Mouse (Mus musculus) kidney, postnatal 4 days (tissue): ENCODE results near the gene Ostn.
"Not testable (repeated sequence)": the region's sequence is repeated elsewhere in the genome, so short reads cannot be mapped to it uniquely, and the experiment has no call there.

Source experiments
- DNase-seq, 2 experiments: peaks; one replicate each; pipeline ENCODE4 v3.0.0; 2021; ENCODE audit warnings: mixed read lengths in 2 of 2

The Ostn gene

DNA sequence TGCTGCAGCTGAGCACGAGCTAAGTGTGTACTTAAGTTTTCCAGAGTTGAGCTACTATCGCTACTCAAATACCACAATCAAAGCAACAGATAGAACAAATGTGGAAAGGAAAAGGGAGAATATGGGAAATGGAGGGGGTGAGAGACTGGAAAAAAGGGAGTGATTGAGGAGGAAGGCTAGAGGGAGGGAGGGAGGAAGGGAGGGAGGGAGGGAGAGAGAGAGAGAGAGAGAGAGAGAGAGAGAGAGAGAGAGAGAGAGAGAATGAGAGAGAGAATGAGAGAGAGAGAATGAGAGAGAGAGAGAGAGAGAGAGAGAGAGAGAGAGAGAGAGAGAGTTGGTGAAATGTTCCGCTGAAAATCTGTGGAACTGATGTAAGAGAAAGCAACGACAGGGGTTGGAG is at the start of gene Ostn:
TSS of gene Ostn (plus strand) at position 301 of the 400 bp plus-strand sequence.
- not testable (repeated sequence) for DNase-seq

- no peak for DNase-seq
Observed at GRCm38 (mm10) chr16:27268748-27269147, 38.5 kb upstream of the Ostn start.

DNA sequence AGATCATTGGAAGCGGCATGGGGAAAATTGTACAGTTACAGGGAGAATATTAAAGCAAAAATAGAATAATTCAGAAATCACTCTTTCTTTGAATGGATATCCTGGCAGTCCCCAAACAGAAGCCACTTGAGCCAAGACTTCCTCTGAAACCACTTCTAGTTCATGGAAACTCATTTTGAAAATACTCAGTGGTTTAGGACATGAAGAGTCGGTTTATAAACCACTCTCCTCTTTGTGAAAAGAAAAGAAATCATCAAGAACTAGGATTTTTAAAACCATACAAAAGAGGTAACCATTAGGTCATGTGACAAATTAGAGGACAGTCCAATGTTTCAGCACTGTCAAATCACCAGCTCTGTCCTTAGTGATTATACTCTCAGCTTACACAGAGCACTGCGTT is 19.9 kb upstream of the Ostn start:
- DNase-seq = no peak

GRCm38 (mm10) chr16:27296508-27296907 is 10.8 kb upstream of the Ostn start:
- DNase-seq = no peak

DNA sequence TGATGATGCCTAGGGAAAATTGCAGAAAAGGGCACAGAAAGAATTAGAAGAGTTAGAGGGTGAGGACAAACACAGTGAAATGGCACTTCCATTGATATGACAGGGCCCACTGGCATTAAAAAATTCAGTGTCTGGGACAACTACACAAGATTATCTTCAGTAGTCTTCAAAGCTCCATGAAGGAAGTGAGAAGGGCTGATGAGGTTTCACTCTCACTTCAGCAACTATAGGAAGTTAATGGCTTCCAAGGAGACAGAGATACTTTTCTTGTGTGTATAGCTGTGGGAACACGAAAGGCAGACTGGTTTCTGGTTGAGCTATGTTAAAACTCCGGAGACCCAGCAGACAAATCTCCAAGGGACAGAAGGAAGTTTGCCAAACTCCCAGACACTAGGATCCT is 10.4 kb upstream of the Ostn start:
- DNase-seq = no peak

DNA sequence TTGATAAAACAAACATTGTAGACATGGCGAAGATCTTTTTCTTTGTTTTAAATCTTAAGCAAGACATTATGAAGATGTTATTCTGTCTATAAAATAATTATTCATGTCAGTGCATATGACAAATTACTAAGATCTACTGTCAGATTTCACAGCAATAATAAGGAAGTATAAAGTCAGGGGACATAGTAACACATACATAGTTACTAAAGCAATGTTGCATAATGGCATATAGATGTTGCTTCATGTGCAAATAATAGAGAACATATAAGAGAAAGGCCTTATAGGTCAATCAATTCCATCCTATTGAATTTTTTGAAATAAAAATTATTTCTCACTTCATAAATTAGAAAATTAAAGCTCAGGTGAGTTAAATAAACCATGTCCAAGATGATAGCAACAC is 11.8 kb downstream of the Ostn start:
- no peak for DNase-seq

GRCm38 (mm10) chr16:27322047-27322446 is 14.8 kb downstream of the Ostn start:
- DNase-seq = no peak

GRCm38 (mm10) chr16:27326463-27326862 is 19.2 kb downstream of the Ostn start:
- no peak for DNase-seq

DNA sequence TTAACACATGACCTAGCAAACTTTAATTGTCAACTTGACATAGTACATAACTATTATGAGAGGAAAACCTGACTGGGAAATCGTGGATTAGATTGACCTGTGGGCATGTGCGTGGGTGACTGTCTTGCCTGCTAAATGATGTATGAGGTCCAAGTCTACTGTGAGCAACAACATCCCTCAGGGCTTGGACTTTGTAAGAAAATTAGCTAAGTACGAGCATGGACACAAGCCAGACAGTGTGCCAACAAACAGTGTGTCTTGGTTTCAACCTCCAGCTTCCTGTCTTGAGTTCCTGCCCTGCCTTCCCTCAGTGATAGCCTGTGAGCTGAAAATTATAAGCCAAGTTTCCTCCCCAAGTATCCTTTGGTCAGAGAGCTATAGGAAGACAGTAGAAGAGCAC is 40.2 kb downstream of the Ostn start:
- DNase-seq = no peak

- no peak for DNase-seq
Observed at GRCm38 (mm10) chr16:27348359-27348758, 41.1 kb downstream of the Ostn start.

DNA sequence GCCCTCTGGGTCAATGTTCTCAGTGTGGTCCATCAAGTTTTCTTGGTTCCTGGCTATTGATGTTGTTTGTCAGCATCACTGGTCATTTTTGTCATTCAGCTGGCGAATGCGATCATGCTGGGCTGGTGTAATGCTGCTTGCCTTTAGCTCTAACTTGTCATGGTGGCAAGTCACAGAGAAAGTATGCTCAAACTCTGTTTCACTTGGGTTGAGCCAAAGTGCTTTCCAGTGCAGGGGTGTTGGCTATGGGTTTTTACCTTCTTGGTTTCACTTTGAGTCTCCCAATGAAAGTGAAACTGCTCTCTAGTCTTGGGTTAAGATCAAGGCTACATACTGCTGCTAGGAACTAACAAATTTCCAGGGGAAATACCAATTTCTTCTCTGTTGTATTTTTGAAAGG is 41.9 kb downstream of the Ostn start:
- DNase-seq = no peak

DNA sequence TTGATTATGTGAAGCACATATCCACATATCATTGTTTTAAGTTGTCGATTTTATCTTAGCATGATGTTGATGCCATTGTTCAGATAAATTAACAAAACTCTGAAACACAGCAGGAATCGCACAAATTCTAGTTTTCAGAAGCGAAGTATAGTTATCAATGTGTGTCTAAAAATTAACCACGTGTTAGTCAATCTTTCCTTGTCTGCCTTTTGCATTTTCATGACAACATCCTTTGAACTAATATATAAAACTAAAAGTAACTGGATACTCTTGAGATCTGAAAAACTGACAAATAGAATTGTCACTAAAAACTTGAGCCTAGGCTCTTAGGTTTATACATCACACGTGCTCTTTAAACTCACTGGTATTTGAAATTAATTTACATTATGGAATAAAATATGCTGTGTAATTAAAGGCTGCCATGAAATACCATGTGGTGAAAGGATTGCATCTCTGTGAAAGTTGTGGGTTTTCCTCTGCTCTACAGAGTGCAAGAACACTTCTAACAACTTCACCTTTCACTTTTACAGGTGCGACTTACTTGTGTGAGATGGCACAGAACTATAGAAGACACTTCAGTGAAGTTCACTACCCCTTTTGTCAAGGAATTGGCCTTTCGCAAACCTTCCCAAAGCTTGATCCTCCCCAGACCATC is 42.7 kb downstream of the Ostn start:
- no peak for DNase-seq

DNA sequence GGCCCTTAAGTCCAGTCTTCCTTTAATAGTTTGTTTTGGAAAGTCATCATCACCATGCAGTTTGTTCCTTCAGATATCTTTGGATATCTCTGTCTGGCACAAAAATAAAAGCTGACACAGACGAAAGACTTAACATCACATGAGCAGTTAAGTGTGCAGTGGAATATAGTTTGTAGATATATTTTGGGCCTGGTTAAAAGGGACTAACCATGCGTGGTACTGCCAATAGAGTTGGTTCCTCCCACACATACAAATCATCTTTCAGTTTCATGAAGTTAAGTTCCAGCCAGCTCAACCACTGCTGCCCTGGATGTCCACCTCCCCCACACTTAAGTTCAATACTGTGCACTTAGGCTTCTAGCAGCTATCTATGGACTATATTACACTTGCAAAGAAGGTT is 47.2 kb downstream of the Ostn start:
- DNase-seq = no peak

- no peak for DNase-seq
Observed at GRCm38 (mm10) chr16:27360059-27360458, 52.8 kb downstream of the Ostn start.

DNA sequence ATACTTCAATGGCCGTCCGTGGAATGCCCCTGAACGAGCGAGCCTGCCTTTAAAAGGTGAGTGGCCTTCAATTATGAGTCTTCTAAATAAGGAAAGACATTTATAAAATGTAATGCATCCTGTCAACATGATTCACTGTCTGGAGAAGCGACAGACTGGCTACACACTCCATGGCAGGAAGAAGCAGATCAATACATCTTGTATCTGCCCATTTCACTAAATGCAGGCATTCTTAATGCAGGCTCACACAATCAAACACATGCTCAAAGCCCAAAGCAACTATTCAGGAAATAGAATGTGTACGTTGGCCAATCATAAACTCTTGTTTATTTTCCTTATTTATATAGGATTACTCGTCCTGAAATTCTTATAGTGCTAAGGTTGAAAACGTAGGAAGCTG is 62.9 kb downstream of the Ostn start, which contains the start of gene Uts2b:
TSS of gene Uts2b (minus strand) at position 49 of the 400 bp plus-strand sequence.
- DNase-seq = no peak

DNA sequence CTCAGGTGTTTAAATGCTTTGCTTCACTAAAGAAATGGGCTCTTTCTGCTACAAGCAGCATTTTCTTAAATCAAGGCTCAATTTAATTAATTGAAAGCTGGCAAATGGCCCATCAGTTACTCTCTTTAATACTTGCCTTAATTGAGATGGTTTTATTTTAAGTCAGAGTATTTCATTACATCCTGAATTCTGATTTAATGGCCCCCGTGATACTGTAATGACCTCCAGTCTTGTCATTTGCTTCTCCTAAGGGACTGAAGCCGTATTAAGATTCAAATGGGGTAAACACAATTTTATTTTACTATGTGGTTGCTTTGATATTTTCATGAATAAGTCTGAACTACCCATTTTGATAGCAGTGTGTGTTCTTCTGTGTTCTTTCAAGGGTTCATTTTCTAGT is 63.4 kb downstream of the Ostn start:
- DNase-seq = no peak

DNA sequence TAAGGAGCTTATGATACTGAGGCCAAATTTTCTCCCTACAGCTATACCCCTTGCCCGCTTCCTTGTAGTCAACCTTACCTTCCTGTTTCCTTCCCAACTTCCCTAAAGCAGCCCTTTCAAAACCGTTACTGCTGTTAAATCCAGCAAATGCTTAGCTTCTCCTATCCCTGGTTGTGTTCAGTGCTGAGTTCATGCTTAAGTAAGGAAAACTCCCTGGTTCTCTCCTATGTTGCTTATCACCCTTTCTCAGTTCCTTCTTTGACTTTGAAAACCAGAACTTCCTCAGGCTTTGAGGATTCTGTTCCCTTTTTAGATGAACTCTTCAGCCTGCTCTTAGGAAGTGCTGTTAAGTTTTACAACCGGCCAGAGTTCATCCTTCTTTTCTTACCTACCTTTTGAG is 66.8 kb downstream of the Ostn start:
- no peak for DNase-seq

DNA sequence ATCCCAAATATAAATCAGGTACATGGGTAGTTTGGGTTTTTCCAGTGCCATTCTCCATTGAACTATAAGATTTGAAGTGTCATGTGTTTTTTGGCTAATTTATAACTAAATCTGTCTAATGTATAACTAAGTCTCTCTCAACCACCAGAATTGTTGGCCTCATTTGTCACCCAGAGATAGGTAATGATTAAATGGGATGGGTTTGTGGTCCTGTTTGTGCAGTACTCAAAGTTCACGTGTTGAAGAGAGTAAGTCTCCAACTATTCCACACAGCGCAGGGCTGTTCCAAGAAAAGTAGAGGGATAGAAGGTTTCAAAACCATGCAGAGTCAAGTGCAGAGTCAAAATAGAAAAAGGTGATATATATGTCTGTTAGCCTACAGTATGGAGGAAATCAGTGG is 68.0 kb downstream of the Ostn start:
- DNase-seq = peak in 1 of 2 experiments; percentile 14

DNA sequence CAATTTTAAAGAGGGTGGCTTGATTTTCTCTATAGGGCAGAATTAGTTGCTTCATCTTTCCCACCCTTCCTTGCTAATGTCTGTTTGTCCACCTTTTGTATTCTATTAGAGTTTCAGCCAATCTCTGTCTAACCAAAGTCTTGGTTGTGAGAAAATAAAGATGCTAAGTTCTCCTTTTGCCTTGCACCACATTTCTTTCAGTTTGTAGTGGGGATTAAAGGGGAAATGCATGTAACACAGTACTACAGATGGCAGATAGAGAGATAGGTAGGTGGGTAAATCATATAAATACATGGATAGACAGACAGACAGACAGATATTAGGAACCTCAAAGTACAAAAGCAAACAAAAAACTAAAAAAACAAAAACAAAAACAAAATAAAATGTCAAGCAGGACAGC is 69.3 kb downstream of the Ostn start:
- DNase-seq = no peak

- no peak for DNase-seq
Observed at GRCm38 (mm10) chr16:27382217-27382616, 74.9 kb downstream of the Ostn start.

GRCm38 (mm10) chr16:27384893-27385603 is 77.8 kb downstream of the Ostn start:
- DNase-seq = no peak

GRCm38 (mm10) chr16:27385649-27386048 is 78.4 kb downstream of the Ostn start:
- no peak for DNase-seq

DNA sequence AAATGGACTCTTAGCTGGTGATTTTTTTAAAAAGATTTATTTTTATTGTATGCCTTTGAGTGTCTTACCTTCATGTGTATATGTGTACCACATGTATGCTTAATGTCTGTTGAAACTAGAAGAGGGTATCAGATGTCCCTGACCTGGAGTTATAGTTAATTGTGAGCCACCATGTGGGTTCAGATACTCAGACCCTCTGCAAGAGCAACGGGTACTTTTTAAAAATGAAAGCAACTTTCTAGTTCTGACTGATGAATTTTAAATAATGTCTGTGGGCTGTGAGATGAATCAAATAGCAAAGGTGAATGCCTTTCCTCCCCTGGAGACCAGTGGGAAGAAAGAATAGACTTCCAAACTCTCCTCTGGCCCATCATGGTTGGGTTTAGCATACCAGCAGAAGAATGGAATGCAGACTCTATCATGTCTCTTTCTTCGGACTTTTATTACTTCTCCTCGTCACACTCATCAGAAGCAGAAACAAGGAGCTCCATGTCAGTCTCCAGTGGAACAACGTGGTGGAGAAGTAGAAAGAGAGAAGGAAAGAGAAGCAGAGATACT is 79.6 kb downstream of the Ostn start:
- no peak for DNase-seq
